Mouse (Mus musculus): ENCODE data around the gene Aanat. TPM values are rescaled to one million over a fixed set of nuclear protein-coding genes. Genes with fewer than 3 reads are reported as not detected.
A peak's percentile ranks its signal among the peaks of the same experiment; 100 is the strongest.

Gene Aanat
- total and polyA plus RNA-seq, 3 experiments = not detected

- TF ChIP-seq TCF12 (IDR thresholded peaks at IDR 0.05; ENCODE audit: low read depth, low read length) (no peak), BHLHE40 (IDR thresholded peaks at IDR 0.05; ENCODE audit: borderline replicate concordance, low read depth, low read length) (no peak), ELF1 (IDR thresholded peaks at IDR 0.05; ENCODE audit: low read depth, low read length) (no peak), UBTF (IDR thresholded peaks at IDR 0.05; ENCODE audit: borderline replicate concordance, insufficient read depth, low read depth, low read length) (no peak), SIN3A (IDR thresholded peaks at IDR 0.05; ENCODE audit: low read length) (no peak), ZKSCAN1 (IDR thresholded peaks at IDR 0.05; ENCODE audit: low read depth, low read length) (no peak), CHD2 (IDR thresholded peaks at IDR 0.05; ENCODE audit: low read length) (no peak), CTCF (IDR thresholded peaks at IDR 0.05 in 2 of 3, conservative IDR thresholded peaks at IDR 0.05 in 1 of 3; ENCODE audit: control insufficient read depth in 1 of 3, insufficient read depth in 1 of 3, low read depth in 2 of 3, low read length in 3 of 3, poor library complexity in 1 of 3, severe bottlenecking in 1 of 3) (no peak), MAZ (IDR thresholded peaks at IDR 0.05; ENCODE audit: low read depth, low read length) (no peak), GABPA (IDR thresholded peaks at IDR 0.05; ENCODE audit: low read depth, low read length) (no peak), MYB (IDR thresholded peaks at IDR 0.05; ENCODE audit: low read depth, low read length) (no peak), MXI1 (IDR thresholded peaks at IDR 0.05; ENCODE audit: low read depth, low read length) (no peak), ETS1 (IDR thresholded peaks at IDR 0.05; ENCODE audit: low read depth, low read length) (no peak), RAD21 (IDR thresholded peaks at IDR 0.05; ENCODE audit: low read depth, low read length) (no peak), ZMIZ1 (IDR thresholded peaks at IDR 0.05; ENCODE audit: low read depth, low read length) (no peak), EP300 (IDR thresholded peaks at IDR 0.05; ENCODE audit: low read depth in 1 of 2, low read length in 2 of 2) (no peak), MAX (IDR thresholded peaks at IDR 0.05; ENCODE audit: low read length) (no peak), POLR2AphosphoS2 (IDR thresholded peaks at IDR 0.05; ENCODE audit: low read length) (no peak), USF2 (IDR thresholded peaks at IDR 0.05; ENCODE audit: borderline replicate concordance in 1 of 2, insufficient read depth in 1 of 2, low read depth in 1 of 2, low read length in 2 of 2) (no peak), E2F4 (IDR thresholded peaks at IDR 0.05; ENCODE audit: borderline replicate concordance, low read depth, low read length) (no peak)
- H3K4me1 ChIP-seq (ENCODE audit: control insufficient read depth in 1 of 2, insufficient read depth in 2 of 2, low read length in 2 of 2) = peaks cover 24 to 72% of the 10 kb centered on the region in 2 experiments
- no peaks in the 10 kb centered on the region for H3K27me3 ChIP-seq (ENCODE audit: control insufficient read depth in 1 of 2, insufficient read depth in 2 of 2, low read length in 2 of 2)
- H3K4me3 ChIP-seq (ENCODE audit: control insufficient read depth in 1 of 2, insufficient read depth in 1 of 2, low read depth in 2 of 2, low read length in 2 of 2) = peak overlapping the region; percentile 13 to 45
- H3K36me3 ChIP-seq (ENCODE audit: control insufficient read depth in 1 of 2, insufficient read depth in 2 of 2, low read length in 2 of 2) = peaks cover 0 to 33% of the 10 kb centered on the region in 2 experiments; a peak in 2 of 4 replicates
- H3K9ac ChIP-seq (ENCODE audit: control insufficient read depth, low read depth, low read length, poor library complexity, severe bottlenecking) = peak overlapping the region; percentile 23
- no peaks in the 10 kb centered on the region for H3K9me3 ChIP-seq (replicated peaks; ENCODE audit: insufficient read depth, low read length)
- no peak for DNase-seq (ENCODE audit: low read depth, low spot score)
- peaks cover 6% of the 10 kb centered on the region for H3K79me2 ChIP-seq (ENCODE audit: control insufficient read depth, insufficient read depth, low read length, poor library complexity)
- peak overlapping the region; percentile 65 for H3K27ac ChIP-seq (ENCODE audit: control insufficient read depth, low read depth, low read length)
Measured at GRCm38 (mm10) chr11:116620559-116621253, 34.5 kb downstream of the Aanat start.
